Mouse (Mus musculus) T-helper 2 cell (primary cell): Measurements from ENCODE around the gene Cadps.

Experiments
- in situ Hi-C: fragments of 300-600 bp; cut with MboI, MseI; formaldehyde crosslinking; loops from one replicate; pipeline ENCODE4 v1.15.1; 2025; ENCODE audit warnings: high pct_unique_total_duplicates

Cadps gene

DNA sequence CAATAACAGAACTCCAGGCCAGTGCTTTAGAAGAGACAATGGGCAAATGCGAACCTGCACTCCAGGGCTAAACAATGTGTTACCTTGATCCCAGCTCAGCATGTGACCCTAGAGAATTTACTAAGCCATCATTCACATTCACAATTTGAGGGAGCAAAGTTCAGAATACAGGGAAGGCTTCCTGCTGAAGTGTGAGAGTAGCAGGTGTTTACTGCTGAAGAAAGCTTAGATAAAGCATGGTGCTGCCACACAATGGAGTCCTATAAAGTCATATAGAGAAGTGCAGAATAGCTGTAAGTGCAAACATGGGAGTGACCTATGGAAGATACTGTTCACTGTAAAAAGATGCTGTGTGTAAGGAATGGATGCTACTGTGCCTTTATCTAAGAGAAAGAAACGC, 91.9 kb downstream of the Cadps start:
- in situ Hi-C loops, result no loop called here

DNA sequence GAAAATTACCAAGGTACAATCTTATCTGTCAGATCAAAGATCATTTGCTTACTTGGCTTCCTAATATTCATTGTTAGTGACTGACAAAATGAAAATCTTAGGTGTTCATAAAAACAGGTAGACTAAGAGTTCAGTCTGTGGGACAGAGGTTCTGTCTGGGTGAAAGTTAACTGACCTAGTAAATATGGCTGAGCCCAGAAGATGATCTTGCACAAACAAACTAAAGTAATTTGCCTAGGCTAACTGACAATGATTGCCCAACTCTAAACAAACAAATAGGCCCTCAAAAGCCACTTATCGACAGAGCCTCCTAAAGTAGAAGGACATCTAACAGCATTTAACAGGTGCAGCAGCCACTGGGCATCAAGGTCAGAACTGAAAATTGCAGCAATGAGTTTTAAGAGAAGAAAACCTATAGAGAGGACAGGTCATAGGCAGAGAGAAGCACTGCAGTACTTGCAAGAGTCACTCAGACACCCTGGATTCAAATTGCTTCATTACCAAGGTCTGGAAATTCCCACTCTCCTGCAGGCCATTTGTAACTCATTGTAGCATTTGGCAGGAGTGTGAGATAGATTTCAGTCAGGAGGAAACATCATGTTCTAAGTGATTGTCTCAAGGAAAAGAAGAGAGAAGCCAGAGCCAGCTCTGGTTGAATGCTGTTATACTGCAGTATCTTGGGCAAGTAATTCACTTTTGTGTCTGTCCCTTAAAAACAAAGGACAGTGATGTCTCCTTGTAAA, 100.3 kb downstream of the Cadps start:
- in situ Hi-C loops, result no loop called here

- in situ Hi-C loops, result no loop called here
Observed at GRCm38 (mm10) chr14:12718766-12719165, 104.1 kb downstream of the Cadps start.

DNA sequence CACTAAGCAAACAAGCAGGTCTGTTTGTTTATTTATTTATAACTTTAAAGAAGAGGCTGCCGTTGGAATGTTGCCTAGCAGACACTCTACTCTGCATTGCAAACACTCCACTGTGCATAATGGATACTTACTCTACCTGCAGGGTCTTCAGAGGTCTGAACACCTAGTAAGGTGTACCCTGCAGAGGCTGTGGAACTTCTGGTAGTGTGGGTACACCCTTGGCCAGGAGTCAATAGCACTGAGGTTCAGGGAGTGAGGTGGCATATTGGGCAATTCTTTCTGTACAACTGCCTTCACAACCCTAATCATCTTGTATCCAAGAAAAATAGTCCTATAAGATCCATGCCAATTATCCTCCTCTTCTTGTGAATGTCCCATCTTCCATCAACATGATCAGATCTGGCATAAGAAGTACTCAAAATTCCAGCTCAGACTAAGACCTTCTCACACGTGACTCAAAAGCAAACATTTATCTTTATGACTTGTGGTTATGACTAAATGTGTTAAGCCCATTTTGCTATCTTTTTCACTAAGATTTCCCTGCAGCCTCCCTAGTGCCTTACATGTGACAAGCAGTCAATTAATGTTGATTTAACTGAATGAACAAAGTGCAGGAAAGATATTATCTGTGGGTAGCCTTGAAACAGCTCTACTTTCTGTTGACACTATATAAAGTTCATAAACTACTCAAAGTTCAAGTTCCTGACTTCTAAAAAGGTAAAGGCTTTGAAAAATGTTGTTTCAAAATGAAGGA, 106.8 kb downstream of the Cadps start:
- in situ Hi-C loops, result no loop called here

DNA sequence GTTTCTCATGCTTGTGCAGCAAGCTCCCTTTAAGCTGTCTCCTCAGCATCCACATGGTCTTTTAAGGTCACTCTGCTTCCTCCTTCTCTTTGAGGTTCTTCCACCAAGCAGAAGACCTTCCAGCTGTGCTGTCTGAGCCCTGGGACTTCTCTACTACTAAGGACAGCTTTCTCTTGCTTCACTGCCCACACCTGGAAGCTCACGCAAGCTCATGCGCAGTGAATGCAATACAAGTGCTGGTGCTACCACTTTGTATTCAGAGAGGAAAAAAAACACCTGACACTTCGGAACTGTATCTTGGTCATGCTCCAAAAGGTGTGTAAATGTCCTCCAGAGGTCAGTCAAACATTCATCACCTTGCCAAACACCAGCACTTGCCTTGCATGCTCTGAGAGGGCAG, 115.5 kb downstream of the Cadps start:
- in situ Hi-C loops, result no loop called here

GRCm38 (mm10) chr14:12704461-12704860, 118.4 kb downstream of the Cadps start:
- in situ Hi-C loops, result no loop called here

GRCm38 (mm10) chr14:12690201-12690600, 132.7 kb downstream of the Cadps start:
- in situ Hi-C loops, result no loop called here

DNA sequence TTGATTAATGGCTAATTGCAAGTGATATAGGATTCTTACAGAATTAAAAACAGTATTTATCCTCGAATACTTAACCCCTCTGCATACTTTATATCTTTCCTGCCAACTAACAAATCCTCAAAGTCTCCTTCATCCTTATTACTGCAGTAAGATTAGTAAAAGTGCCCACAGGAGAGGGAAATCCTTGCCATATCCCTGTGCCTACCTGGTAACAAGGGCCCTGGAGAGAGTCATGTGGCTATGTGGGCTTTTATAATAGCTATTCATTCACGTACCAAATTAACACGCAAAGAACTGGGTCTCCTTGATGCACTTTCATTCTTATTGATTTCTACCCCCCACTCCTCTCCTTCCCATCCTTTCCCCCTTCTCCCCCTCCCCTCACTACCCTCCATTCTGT, 137.9 kb downstream of the Cadps start:
- in situ Hi-C loops, result no loop called here

- in situ Hi-C loops, result no loop called here
Observed at GRCm38 (mm10) chr14:12680819-12681638, 141.8 kb downstream of the Cadps start.

DNA sequence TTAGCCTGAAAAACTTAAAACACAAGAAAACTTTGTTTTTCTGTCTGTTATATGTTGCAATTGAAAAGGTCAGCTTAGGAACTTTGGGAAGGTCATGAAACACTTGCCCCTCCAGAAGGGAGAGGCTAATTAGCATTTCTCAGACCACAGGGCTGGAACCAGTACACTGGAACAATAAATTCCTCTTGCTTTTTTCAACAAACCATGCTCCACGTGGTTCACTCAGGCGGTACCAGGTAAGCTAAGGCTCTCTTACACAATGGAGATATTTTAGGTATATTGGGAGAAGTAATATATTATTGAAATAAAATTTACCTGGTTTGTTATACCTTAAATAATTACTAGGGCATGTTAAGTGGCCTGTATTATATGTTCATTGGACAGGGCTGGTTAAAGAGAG, 161.4 kb downstream of the Cadps start:
- in situ Hi-C loops, result no loop called here

DNA sequence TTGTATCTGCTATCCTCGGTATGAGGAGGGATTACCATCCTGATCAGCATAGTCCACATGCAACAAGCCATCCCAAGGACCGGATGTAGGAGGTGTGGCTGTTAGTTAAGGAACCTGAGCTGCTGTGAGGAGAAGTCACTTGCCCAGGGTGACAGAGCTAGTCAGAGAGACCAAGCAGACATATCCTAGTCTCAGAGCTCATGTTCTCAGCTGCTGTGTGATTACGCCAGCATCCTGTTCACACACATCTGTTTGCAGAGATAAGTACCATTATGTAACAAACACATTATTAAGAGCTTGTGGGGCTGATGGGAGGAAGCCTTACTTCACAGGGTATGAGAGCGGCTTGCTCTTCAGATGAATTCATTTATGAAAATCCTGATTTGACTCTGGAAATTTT, 165.5 kb downstream of the Cadps start:
- in situ Hi-C loops, result no loop called here

DNA sequence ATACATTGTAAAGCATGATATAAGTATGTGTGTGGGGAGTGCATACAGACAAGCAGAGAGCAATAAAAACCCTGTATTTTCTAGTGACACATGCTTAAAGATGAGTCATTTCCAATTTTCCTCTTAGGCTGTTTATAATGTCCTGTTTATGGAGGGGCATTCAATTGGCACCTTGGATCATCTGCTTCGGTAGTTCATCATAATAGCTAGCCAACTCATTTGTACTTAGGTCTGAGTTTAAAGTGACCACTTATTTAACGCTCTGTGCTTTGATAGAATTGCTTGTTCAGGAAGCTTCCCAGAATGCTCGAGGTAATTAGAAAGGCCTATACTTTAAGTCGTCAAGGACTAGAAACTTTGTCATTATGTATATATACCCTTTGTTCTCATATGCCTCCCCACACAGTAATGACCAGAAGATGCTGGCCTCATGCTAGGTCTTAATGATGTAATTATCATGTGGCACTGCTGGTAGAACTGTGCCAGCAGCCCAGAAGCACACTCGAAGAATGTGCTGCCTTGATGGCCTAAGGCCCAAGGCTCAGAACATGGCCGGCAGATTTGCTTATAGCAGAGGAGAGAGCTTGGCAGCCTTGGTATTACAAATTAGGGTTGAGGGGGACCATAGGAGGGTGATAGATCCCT, 179.9 kb downstream of the Cadps start:
- in situ Hi-C loops, result no loop called here

DNA sequence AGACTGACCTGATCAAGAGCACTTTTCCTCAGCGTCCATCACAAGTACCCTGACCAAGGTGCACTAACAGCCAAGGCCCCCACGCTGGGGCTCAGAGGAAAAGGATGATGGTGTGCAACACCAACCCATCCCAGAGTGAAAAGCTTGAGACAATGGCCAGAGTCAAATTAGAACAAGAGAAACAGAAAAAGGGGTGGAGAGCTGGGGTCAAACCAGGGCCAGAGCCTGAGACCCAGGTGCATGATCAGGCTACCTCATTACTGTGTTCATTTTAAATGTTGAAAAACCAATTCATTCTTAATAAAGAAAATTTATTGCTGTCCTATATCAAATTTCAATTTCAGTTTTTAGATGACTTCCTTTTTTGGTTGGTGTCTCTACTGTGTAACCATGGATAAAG, 184.1 kb downstream of the Cadps start:
- in situ Hi-C loops, result no loop called here

DNA sequence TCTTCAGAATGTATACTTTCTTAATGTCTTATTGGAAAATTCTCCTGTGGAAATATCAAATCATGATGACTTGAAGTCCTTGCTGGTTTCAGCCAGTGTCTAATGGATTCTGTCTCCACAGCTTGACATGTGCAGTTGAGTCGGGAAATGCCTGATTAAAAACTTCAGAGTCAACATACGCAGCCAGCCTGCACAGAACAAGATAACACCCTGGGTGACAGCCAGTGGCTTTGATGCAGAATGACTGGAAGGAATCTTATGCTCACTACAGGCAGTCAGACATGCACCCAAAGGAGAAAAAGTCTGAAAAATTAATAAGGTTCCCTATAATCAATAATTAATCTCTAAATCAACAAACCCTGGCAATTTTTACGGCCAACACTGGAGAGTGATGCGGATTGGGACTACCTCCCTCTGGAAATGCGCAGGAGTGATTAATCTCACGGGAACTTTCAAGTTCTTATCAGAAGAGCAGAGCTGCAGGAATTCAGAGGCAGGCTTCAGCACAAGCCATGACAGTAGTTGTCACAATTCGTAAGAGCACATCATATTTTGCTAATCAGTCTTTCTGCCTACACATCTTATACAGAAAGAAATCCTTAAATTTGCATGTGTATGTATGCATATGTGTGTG, 185.6 kb downstream of the Cadps start:
- in situ Hi-C loops, result no loop called here

- in situ Hi-C loops, result no loop called here
Observed at GRCm38 (mm10) chr14:12624256-12625130, 198.4 kb downstream of the Cadps start.

DNA sequence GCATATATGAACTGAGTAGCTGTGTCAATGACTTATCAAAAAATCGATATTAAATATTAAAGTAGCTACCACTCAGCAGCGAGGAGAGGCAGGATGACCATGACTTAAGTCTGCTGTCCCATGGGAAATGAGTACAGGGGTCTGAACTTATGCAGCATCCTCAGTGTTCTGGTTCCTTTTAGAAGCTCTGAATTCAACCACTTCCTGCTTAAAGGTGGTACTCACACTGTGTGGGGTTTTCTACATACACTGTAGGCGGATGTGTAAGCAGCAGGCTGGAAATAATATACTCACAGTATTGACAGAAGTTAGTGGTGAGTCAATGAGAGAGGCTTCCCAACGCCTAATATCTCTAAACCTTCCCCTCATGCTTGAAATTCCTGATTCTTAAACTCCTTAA, 215.9 kb downstream of the Cadps start:
- in situ Hi-C loops, result no loop called here

- in situ Hi-C loops, result no loop called here
Observed at GRCm38 (mm10) chr14:12606202-12606601, 216.7 kb downstream of the Cadps start.

GRCm38 (mm10) chr14:12602080-12602479, 220.8 kb downstream of the Cadps start:
- in situ Hi-C loops, result no loop called here

DNA sequence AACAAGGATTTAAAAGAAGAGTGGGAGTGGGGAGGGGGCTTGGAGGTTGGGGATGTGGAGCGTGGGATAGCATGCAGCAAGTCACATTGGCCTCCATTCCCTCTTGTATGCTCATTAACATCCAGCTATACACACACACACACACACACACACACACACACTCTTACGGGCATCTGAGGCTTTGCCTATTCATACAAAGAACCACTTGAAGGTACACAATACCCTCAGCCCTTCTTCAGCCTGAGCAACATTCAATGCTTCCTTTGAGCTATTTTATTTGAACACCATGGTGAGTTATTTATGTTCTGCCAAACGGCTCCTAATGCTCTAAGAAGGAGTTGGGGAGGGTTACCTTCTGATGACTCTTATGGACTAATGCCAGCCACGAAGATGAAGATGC, 227.6 kb downstream of the Cadps start:
- in situ Hi-C loops, result no loop called here

DNA sequence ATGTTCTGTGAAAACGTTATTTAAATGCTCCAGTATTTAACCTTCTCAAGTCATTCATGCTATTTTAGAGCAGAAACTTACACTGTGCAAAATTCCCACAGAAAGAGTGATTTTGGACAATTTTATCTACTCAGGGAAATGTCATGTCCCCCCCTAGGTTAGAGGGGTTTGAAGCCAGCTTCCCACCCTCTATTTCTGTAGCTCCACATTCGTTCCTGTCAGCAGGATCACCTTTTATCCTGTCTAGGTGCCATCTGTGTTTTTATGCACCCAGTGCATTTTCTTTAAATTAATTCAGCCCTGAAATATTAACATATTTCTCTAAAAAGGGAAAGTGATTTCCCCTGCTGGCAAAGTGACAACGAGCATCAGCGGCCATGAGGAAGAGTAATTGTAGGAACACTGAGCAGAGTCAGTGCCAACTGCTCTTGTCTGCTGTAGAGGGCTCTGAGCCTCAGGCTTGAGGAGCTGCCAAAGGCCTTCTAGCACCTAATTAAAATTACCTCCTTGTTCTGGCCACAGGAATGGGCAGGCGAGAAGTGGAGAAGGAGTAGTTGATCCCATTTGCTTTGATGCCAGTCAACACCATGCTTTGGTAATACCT, 230.3 kb downstream of the Cadps start:
- in situ Hi-C loops, result no loop called here
